ENCODE assay signal across 9 mouse cellular contexts in genomic region chr1:154156177-154157062, GRCm38 (mm10). TPM values are rescaled to one million over a fixed set of nuclear protein-coding genes. Genes with fewer than 3 reads are reported as not detected.
DNase-seq lines count a peak whose midpoint lies in the region; ATAC-seq and TF ChIP-seq lines count a peak whose summit lies in the region.
"Had no signal": no experiment of that assay in that cellular context is flagged by ENCODE, and none has a peak within 500 bp of the region (broad histone marks: within the 10 kb centered on the region; RNA-seq: fewer than 3 reads in every experiment).

No protein-coding gene starts in this region.

- H3K9ac ChIP-seq in kidney, embryonic 16.5 days (replicated peaks; ENCODE audit: low read length) = no peak overlapping the region
- no peak overlapping the region for H3K9ac ChIP-seq in hindbrain, embryonic 11.5 days (ENCODE audit: low read depth, low read length)
- no peak overlapping the region for H3K9ac ChIP-seq in lung, embryonic 16.5 days (ENCODE audit: low read length)
- H3K9ac ChIP-seq: liver, embryonic 14.5 days had no signal

- H3K27ac ChIP-seq in kidney, adult 2 months (ENCODE audit: insufficient read depth, low read depth, low read length) = peak overlapping the region; percentile 19; the same call in 1 of the 2 replicates
- H3K27ac ChIP-seq in kidney, embryonic 16.5 days (ENCODE audit: low read length) = no peak overlapping the region
- H3K27ac ChIP-seq in hindbrain, embryonic 11.5 days (ENCODE audit: low read depth, low read length) = peak overlapping the region; percentile 75
- peak overlapping the region; percentile 3 for H3K27ac ChIP-seq in lung, embryonic 16.5 days (ENCODE audit: low read length)
- H3K27ac ChIP-seq in small intestine, adult 2 months (ENCODE audit: insufficient read depth, low read depth, low read length) = peak overlapping the region; percentile 59
- H3K27ac ChIP-seq: liver, embryonic 14.5 days had no signal

- no peaks in the 10 kb centered on the region for H3K27me3 ChIP-seq in kidney, adult 2 months (replicated peaks; ENCODE audit: control insufficient read depth, insufficient read depth, low read length)
- H3K27me3 ChIP-seq in kidney, embryonic 16.5 days (ENCODE audit: insufficient read depth, low read length) = no peaks in the 10 kb centered on the region
- H3K27me3 ChIP-seq in hindbrain, embryonic 11.5 days (ENCODE audit: control insufficient read depth, insufficient read depth, low read length) = no peaks in the 10 kb centered on the region
- H3K27me3 ChIP-seq in lung, embryonic 16.5 days (ENCODE audit: control insufficient read depth, insufficient read depth, low read depth, low read length) = no peaks in the 10 kb centered on the region
- H3K27me3 ChIP-seq in small intestine, adult 2 months (ENCODE audit: control insufficient read depth, insufficient read depth, low read length) = no peaks in the 10 kb centered on the region

- peak; percentile 31 for DNase-seq in kidney, adult 2 months
- DNase-seq in embryo, embryonic 11 days = peak; percentile 35
- peak; percentile 33 for DNase-seq in hindbrain, embryonic 11.5 days (ENCODE audit: low spot score)
- no peak for DNase-seq in thymus, postnatal 10 days (ENCODE audit: low spot score in 2 of 2)
- no peak for DNase-seq in urinary bladder, adult 18-20 months (ENCODE audit: low spot score in 2 of 2)

- no peak overlapping the region for H3K4me3 ChIP-seq in kidney, adult 2 months (ENCODE audit: insufficient read depth, low read depth, low read length)
- no peak overlapping the region for H3K4me3 ChIP-seq in kidney, embryonic 16.5 days (ENCODE audit: low read length)
- H3K4me3 ChIP-seq in hindbrain, embryonic 11.5 days (ENCODE audit: low read depth, low read length) = no peak overlapping the region
- no peak overlapping the region for H3K4me3 ChIP-seq in lung, embryonic 16.5 days (ENCODE audit: low read length)
- H3K4me3 ChIP-seq in small intestine, adult 2 months (ENCODE audit: low read depth, low read length) = no peak overlapping the region

- no peak overlapping the region for H3K4me2 ChIP-seq in kidney, embryonic 16.5 days (replicated peaks; ENCODE audit: low read depth, low read length)
- H3K4me2 ChIP-seq in hindbrain, embryonic 11.5 days (replicated peaks; ENCODE audit: low read depth, low read length) = no peak overlapping the region
- H3K4me2 ChIP-seq in lung, embryonic 16.5 days (ENCODE audit: low read depth, low read length) = no peak overlapping the region

- ATAC-seq in kidney, embryonic 16.5 days (ENCODE audit: low FRiP score, low TSS enrichment) = no peak
- ATAC-seq in hindbrain, embryonic 11.5 days (ENCODE audit: low FRiP score) = peak; percentile 82
- peak; percentile 60 for ATAC-seq in lung, embryonic 16.5 days (ENCODE audit: low read depth)

- 52% methylated on average over 14 of the region's 14 CpGs for WGBS in kidney, adult 2 months
- WGBS in kidney, embryonic 16.5 days = 65% methylated on average over 14 of the region's 14 CpGs
- WGBS in hindbrain, embryonic 11.5 days = 53% methylated on average over 14 of the region's 14 CpGs
- 46% methylated on average over 14 of the region's 14 CpGs for WGBS in lung, embryonic 16.5 days
- 44% methylated on average over 14 of the region's 14 CpGs for WGBS in small intestine, adult 2 months

- no peak for TF ChIP-seq CTCF in kidney, adult 2 months (conservative IDR thresholded peaks at IDR 0.05; ENCODE audit: insufficient read depth, insufficient read length, low read depth, low read length)
- no peak for TF ChIP-seq CTCF in small intestine, adult 2 months (IDR thresholded peaks at IDR 0.05; ENCODE audit: extremely low read depth, insufficient read length, insufficient replicate concordance, low read depth, low read length)

- no peaks in the 10 kb centered on the region for H3K9me3 ChIP-seq in kidney, embryonic 16.5 days (ENCODE audit: low read length)
- H3K9me3 ChIP-seq in hindbrain, embryonic 11.5 days (ENCODE audit: control insufficient read depth, low read length) = no peaks in the 10 kb centered on the region
- H3K9me3 ChIP-seq in lung, embryonic 16.5 days (ENCODE audit: control insufficient read depth, low read length) = no peaks in the 10 kb centered on the region

- no peaks in the 10 kb centered on the region for H3K36me3 ChIP-seq in kidney, adult 2 months (ENCODE audit: control insufficient read depth, insufficient read depth, low read length)
- no peaks in the 10 kb centered on the region for H3K36me3 ChIP-seq in kidney, embryonic 16.5 days (ENCODE audit: insufficient read depth, low read length)
- no peaks in the 10 kb centered on the region for H3K36me3 ChIP-seq in hindbrain, embryonic 11.5 days (ENCODE audit: control insufficient read depth, insufficient read depth, low read length)
- no peaks in the 10 kb centered on the region for H3K36me3 ChIP-seq in lung, embryonic 16.5 days (ENCODE audit: control insufficient read depth, insufficient read depth, low read length)
- H3K36me3 ChIP-seq in small intestine, adult 2 months (ENCODE audit: control insufficient read depth, insufficient read depth, low read length) = no peaks in the 10 kb centered on the region

- TF ChIP-seq POLR2A in kidney, adult 2 months (IDR thresholded peaks at IDR 0.05; ENCODE audit: low read depth, low read length) = no peak
- no peak for TF ChIP-seq POLR2A in small intestine, adult 2 months (IDR thresholded peaks at IDR 0.05; ENCODE audit: low read depth, low read length)

- peaks cover 22% of the 10 kb centered on the region for H3K4me1 ChIP-seq in kidney, adult 2 months (ENCODE audit: control insufficient read depth, insufficient read depth, low read length)
- no peaks in the 10 kb centered on the region for H3K4me1 ChIP-seq in kidney, embryonic 16.5 days (ENCODE audit: insufficient read depth, low read length)
- H3K4me1 ChIP-seq in hindbrain, embryonic 11.5 days (replicated peaks; ENCODE audit: control insufficient read depth, insufficient read depth, low read length) = no peaks in the 10 kb centered on the region; the same call in 1 of the 2 replicates
- H3K4me1 ChIP-seq in lung, embryonic 16.5 days (replicated peaks; ENCODE audit: control insufficient read depth, insufficient read depth, low read length) = peaks cover 4% of the 10 kb centered on the region; the same call in 1 of the 2 replicates
- H3K4me1 ChIP-seq in small intestine, adult 2 months (ENCODE audit: control insufficient read depth, insufficient read depth, insufficient read length, low read length) = peaks cover 3% of the 10 kb centered on the region; the same call in 1 of the 2 replicates

RNA-seq across cellular contexts. Expression of gene Zfp648, which starts 44.6 kb away (rescaled TPM):
- 0.84 and 1.3 TPM in 2 replicates for polyA plus RNA-seq in kidney, adult 2 months (2012; rRNA removed)
- polyA plus RNA-seq in kidney, embryonic 16.5 days (2015; fragmentation: Nextera tagmentation; extraction: Ambion mirVana) = 0.30 and 0.51 TPM in 2 replicates
- 0.11 TPM in 1 of 2 replicates, not detected in the other for polyA plus RNA-seq in hindbrain, embryonic 11.5 days (2014; fragmentation: Nextera tagmentation; extraction: Ambion mirVana)
- 0.25 and 0.33 TPM in 2 replicates for polyA plus RNA-seq in lung, embryonic 16.5 days (2015; fragmentation: Nextera tagmentation; extraction: Ambion mirVana)
- polyA plus RNA-seq in small intestine, adult 2 months (2012; rRNA removed) = not detected in 2 replicates
- polyA plus RNA-seq: liver, embryonic 14.5 days had no signal

Comparison
In these comparisons a context has a peak if more than half of its experiments do, and no peak if none do; other contexts are left out.
1. DNase-seq: peak in kidney, adult 2 months (single experiment), embryo, embryonic 11 days (single experiment) and hindbrain, embryonic 11.5 days (single experiment); none in thymus, postnatal 10 days (0 of 2) and urinary bladder, adult 18-20 months (0 of 2).